Mouse (Mus musculus) adrenal gland, postnatal 14 days (tissue): Measurements from ENCODE around the gene Isg20. TPM values are rescaled to one million over a fixed set of nuclear protein-coding genes. Genes with fewer than 3 reads are reported as not detected.

ENCODE experiments used
- DNase-seq: peaks from one replicate; pipeline ENCODE4 v3.0.0; 2021; ENCODE audit warnings: mixed read lengths
- microRNA-seq, 2 experiments: library from miRNA; unstranded; fragments of <30 nt; microRNA quantifications; one replicate each; pipeline ENCODE4 v1.2.0; 2021
- total RNA-seq: library from RNA; stranded (reverse); gene quantifications from 2 replicates; pipeline ENCODE4 v1.2.3, GENCODE M21; 2021

Gene Isg20
- total RNA-seq, 1 experiment from 2014 or later, result 19.6 TPM

DNA sequence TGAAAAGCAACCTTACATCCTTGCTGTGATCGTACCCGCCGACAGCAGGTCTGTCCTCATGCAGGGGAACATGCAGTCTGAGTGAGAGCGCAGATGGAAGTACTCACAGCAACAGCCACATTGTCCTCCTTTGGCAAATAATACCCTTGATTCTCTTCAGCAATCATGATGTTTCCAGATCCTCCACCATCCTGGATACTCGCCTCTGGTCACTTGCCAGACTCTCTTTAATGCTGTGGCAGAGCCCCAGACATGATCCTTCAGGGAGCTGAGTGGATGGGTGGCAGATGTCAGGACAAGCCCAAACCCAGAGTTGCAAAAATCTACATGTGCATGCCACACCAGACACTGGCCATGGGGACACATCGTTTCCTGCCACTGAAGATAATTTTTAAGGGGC, 41.9 kb downstream of the Isg20 start:
- DNase-seq, result no peak

DNA sequence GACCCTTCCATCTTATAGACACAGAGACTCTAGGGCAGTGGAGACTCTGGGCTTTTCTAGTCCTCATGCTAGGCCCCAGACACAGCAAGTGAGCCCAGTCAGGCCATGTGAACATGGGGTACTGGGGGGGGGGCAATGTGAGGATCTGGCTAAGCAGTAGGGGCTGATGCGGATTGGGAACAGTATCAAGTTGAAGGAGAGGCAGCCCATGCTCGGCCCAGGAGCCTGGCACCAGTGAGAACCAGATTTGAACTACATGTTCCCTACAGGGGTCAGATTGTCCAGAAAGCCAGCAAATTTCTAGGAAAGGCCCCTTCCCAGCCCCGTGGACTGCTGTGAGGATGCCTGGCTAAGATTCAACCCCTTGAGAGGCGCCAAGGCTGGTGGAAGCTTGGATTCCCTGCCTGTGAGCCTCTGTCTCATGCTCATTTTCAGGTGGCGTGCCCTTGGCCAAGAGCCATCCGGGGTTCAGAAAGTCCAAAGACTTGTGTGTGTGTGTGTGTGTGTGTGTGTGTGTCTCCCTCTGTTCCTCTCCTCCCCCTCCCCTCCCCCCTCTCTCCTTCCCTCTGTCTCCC, 45.4 kb downstream of the Isg20 start:
- no peak for DNase-seq

- DNase-seq, result no peak
Measured at GRCm38 (mm10) chr7:78963891-78964290, 50.7 kb downstream of the Isg20 start.

Small RNA genes within 50 kb of the gene (microRNA-seq; reads per million reads assigned to microRNA genes)
- gene Mir7-2, result 57.1 to 110 reads per million in 2 experiments

Other genes with a start within 250 kb of the Isg20 start
- 33.0 and 38.2 TPM in 2 replicates for gene Ntrk3, start 175.4 kb upstream of the Isg20 start, total RNA-seq
- gene Mrps11, start 130.3 kb upstream of the Isg20 start, total RNA-seq, result 85.6 and 91.2 TPM in 2 replicates
- 40.3 and 47.7 TPM in 2 replicates for gene Mrpl46, start 129.9 kb upstream of the Isg20 start, total RNA-seq
- 11.4 and 14.5 TPM in 2 replicates for gene Det1, start 66.2 kb upstream of the Isg20 start, total RNA-seq
- 31.8 and 35.3 TPM in 2 replicates for gene Aen, start 17.6 kb upstream of the Isg20 start, total RNA-seq
- gene Acan, start 140.1 kb downstream of the Isg20 start, total RNA-seq, result 0.48 and 0.49 TPM in 2 replicates
- gene Hapln3, start 217.6 kb downstream of the Isg20 start, total RNA-seq, result 1.1 and 1.3 TPM in 2 replicates
- gene Mfge8, start 235.6 kb downstream of the Isg20 start, total RNA-seq, result 220 and 296 TPM in 2 replicates